Mouse (Mus musculus): Measurements from ENCODE around the gene Ddx24.

The Ddx24 gene

DNA sequence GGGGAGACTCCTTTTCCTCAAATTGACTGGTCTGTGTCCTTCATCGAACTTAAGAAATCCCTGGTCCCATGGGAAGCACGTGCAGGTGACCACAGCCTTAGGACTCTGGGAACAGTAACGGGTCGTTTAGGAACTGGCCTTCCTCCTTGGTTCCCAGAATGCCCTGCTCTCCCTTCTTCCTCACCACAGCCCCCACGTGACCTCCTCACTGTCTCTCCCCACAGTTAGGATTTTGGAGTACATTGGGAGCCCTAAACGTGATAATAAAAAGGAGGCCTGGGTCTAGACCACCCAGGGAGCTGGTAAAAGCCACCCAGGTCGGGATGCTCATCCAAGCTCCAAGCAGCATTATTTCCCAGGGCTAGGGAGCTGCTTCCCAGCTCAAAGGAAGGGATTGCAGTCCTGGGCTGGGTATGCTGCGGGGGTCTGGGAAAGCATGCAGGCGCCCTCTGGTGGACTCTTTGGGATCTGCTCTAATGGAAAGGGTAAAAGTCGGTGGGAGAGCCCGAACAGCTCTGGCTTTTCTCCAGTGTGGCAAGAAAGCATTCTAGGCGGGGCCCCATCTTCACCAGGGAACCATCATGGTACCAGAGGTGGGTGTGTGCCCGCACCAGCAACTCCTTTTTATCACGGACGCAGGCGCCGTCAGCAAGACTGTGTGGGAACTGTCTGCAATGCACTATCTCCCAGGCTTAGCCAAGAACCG is 57.9 kb downstream of the Ddx24 start:
- no peak for TF ChIP-seq GATA4 (IDR thresholded peaks at IDR 0.05; ENCODE audit: insufficient replicate concordance, low read length)

GRCm38 (mm10) chr12:103367171-103367570 is 58.5 kb downstream of the Ddx24 start:
- no peak for TF ChIP-seq GATA4 (IDR thresholded peaks at IDR 0.05; ENCODE audit: insufficient replicate concordance, low read length)

- no peak for TF ChIP-seq GATA4 (IDR thresholded peaks at IDR 0.05; ENCODE audit: insufficient replicate concordance, low read length)
Observed at GRCm38 (mm10) chr12:103362336-103362735, 63.3 kb downstream of the Ddx24 start.

- no peak for TF ChIP-seq GATA4 (IDR thresholded peaks at IDR 0.05; ENCODE audit: insufficient replicate concordance, low read length)
Observed at GRCm38 (mm10) chr12:103361539-103362307, 63.9 kb downstream of the Ddx24 start.

GRCm38 (mm10) chr12:103360812-103361211 is 64.8 kb downstream of the Ddx24 start:
- no peak for TF ChIP-seq GATA4 (IDR thresholded peaks at IDR 0.05; ENCODE audit: insufficient replicate concordance, low read length)

GRCm38 (mm10) chr12:103358951-103359801 is 66.5 kb downstream of the Ddx24 start:
- no peak for TF ChIP-seq GATA4 (IDR thresholded peaks at IDR 0.05; ENCODE audit: insufficient replicate concordance, low read length)

DNA sequence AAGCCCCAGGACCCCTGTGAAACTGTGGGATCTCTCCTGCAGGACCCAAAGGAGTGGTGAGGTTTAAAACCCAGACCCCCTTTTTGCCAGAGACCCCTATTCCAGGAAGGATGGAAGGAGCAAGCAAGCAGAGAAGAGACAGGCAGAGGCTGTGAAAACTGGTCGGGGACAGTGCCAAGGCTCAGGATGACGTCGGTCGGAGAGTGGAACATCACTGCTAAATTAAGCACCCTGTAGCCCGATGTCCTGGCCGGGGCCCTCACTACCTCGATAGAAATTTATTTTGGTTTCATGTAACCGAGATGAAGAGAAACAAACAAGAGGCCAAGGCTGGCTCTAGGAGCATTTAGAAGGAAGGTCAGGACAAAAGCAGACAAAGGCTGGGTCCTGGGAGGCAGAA is 67.4 kb downstream of the Ddx24 start:
- no peak for TF ChIP-seq GATA4 (IDR thresholded peaks at IDR 0.05; ENCODE audit: insufficient replicate concordance, low read length)

Measured in liver, adult (tissue).